Mouse (Mus musculus) erythroblast, embryonic 14.5 days (primary cell): ENCODE data around the gene E130309D02Rik.

Experiments used
- GATA1 ChIP-seq: IDR thresholded peaks from 2 replicates; pipeline ENCODE4 v1.6.1; 2012; ENCODE audit warnings: low read length, inconsistent platforms, mixed read lengths
- TAL1 ChIP-seq: IDR thresholded peaks from 3 replicates; pipeline ENCODE4 v1.6.1; 2012; ENCODE audit warnings: low read length, inconsistent platforms, mixed read lengths

GRCm38 (mm10) chr5:143266794-143267193, 48.4 kb downstream of the E130309D02Rik start:
- TF ChIP-seq GATA1 (no peak), TAL1 (no peak)
